Mouse (Mus musculus) CH12F3 (cell line): ENCODE measurements around the gene Stat5b.
"Not testable (repeated sequence)": the region's sequence is repeated elsewhere in the genome, so short reads cannot be mapped to it uniquely, and the experiment has no call there.

Experiments used
- in situ Hi-C: fragments of 300-500 bp; cut with MboI; formaldehyde crosslinking; loops from 2 replicates; pipeline ENCODE4 v1.14.3; 2020; ENCODE audit warnings: low sequenced_read_pairs

Stat5b gene

GRCm38 (mm10) chr11:100817311-100817710 lies 33.2 kb downstream of the Stat5b start:
- in situ Hi-C loops = no loop called here

DNA sequence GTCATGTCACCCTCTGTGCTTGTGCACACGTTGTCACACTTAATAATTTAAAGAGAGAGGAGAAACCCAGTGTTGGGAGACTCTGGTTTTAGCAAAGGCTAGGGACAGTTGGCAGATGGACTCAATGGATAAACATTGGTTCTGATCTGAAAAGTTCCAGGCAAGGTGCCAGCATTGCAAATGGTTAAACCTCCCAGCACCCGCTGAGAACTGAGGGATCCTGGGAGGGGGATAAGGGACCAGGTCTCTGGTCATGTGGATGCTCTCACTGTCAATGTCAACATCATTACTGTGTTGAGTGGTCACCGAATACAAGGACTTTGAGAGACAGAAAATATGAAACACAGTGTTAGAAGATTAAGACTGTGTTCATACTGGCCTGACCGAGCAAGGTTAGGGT lies 33.7 kb downstream of the Stat5b start:
- in situ Hi-C loops = no loop called here

DNA sequence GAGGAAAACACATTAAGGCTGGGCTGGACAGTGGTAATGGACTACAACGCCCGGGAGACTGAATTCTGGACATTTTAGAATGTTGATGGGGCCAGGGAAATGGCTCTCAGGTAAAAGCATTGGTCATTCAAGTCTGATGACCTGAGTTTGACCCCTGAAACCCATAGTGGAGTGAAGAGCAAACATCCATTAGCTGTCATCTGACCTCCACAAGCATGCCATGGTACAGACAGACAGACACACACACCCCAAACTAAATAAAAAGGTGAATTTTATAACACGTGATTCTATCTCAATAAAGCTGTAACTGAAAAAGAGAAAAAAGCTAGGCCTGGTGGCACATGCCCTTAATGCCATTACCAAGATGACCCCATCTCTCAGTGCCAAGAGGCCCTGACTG lies 34.2 kb downstream of the Stat5b start:
- in situ Hi-C loops = no loop called here

DNA sequence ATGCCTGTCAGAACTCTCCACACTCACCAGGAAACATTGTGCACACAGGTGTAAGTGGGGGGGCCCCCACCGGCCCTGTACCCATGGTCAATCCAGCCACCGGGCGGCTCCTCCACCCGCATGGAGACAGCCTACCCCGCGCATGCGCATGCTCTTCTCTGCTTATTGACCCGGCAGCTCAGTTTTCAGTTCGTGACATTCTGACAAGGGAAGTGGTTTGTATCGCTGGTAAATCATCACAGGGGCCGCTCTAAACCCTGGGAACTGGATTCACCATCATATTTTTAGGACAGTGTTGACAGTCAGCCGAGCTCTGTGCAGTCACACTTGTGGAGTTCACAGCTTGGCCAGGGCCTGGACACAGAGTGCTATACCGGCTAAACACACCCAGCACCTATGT lies 36.0 kb downstream of the Stat5b start:
- in situ Hi-C loops = no loop called here

DNA sequence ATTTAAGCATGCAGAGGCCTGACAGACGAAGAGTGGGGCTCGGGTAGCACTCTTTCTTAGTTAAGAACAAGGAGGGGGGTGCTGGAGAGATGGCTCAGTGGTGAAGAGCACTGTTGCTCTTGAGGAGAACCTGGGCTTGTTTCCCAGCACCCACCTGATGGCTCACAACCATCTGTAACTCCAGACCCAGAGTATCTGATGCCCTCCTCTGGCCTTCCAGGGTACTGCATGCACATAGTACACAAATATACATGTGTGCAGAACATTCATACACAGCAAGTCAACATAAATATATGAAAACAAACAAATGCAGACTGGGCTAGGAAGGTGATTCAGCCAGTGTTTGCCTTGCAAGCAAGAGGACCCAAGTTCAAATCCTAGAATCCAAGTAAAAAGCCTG lies 39.4 kb downstream of the Stat5b start:
- in situ Hi-C loops = no loop called here

- in situ Hi-C loops = no loop called here
These were observed 40.0 kb downstream of the Stat5b start for GRCm38 (mm10) chr11:100810516-100810915.

- in situ Hi-C loops = no loop called here
These were observed 43.9 kb downstream of the Stat5b start for GRCm38 (mm10) chr11:100806380-100807305.

GRCm38 (mm10) chr11:100805535-100805934 lies 45.0 kb downstream of the Stat5b start:
- in situ Hi-C loops = no loop called here

DNA sequence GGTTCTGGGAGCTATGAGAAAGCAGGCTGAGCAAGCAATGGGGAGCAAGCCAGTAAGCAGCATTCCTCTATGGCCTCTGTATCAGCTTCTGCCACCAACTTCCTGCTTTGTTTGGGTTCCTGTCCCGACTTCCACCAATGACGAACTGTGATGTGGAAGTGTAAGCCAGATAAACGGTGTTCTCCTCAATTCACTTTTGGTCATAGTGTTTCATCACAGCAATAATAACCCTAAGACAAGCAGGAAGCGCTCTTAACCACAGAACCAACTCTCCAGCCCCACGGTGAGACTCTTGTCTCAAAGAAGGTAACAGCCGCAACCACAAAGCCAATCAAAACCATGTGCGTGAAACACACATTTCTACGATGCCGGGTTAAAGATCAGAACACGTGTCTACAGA lies 46.1 kb downstream of the Stat5b start:
- in situ Hi-C loops = no loop called here

DNA sequence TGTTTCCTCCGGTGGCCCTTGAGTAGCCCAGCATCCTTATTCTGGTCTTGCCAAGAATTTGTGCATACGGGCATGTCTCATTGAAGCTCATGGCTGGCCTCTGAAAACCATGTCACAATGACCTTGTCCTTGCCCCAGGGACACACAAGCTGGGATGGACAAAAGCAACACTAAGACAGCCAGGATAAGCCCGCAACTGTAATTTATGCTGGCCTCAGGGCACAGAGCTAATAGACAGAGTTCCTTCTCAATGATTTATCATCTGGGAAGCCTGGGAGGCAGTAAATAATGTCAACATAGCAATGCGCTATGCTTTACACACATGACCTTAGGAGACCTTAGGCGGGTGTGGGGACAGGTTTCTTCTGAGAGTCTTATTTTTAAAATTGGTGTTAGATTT lies 51.1 kb downstream of the Stat5b start:
- in situ Hi-C loops = no loop called here

GRCm38 (mm10) chr11:100796585-100796984 lies 53.9 kb downstream of the Stat5b start:
- in situ Hi-C loops = no loop called here

DNA sequence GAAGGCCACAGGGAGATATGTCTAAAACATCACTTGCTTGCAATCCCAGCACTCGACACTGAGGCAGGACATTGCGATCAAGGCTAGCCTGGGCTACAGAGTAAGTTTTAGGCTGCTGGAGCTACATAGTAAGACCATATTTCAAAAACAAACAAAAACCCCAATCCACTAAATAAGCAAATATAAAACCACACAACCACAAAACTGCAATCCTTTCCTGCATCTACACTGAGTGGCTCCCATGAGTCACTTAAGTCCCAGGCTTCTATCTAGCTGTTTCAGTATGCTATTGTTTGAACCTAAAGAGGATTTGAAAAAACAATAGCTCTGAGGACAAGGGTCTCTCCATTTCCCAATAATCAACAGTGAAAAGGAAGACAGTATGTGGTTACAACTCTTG lies 55.1 kb downstream of the Stat5b start:
- in situ Hi-C loops = no loop called here

DNA sequence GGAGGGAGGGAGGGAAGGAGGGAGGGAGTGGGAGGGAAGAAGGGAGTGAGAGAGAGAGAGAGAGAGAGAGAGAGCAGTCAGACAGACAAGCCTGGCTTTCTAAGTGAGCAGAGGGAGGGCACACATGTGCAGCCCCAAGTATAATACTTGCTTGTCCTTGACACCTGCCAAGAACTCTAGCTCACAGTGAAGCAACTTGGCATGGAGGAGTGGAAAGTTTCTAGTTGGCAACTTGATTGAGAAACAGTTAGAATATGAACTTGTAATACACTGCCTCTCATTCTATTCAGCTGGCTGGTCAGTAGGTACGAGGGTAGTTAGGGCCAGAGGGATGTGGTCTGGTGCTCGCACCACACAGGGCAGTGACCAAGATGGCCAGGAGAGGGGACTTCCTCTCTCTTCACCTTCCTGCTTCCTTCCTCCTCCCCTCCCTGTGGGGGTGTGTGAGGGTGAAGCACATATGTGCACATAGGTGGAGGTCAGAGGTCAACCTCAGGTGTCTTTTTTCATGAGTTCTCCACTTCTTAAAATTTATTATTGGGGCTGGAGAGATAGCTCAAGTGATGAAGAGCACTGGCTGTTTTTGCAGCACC lies 59.0 kb downstream of the Stat5b start:
- in situ Hi-C loops = no loop called here

DNA sequence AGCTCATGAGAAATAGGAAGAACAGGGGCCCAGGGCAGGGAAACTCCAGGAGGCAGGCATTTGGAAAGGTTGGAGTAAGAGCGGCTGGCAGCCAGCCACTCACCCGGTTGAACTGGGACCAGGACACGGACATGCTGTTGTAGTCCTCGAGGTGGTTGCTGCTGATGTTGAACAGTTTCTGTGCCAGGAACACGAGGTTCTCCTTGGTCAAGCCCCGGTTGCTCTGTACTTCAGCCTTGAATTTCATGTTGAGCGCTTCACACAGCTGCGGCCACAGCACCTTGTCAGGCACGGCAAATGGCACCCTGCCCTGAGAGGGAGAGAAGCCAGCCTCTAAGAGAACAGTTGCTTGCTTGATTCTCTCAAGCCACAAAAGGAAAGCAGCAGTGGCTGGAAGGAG lies 59.9 kb downstream of the Stat5b start:
- in situ Hi-C loops = not testable (repeated sequence)

GRCm38 (mm10) chr11:100789702-100790101 lies 60.8 kb downstream of the Stat5b start:
- in situ Hi-C loops = no loop called here

DNA sequence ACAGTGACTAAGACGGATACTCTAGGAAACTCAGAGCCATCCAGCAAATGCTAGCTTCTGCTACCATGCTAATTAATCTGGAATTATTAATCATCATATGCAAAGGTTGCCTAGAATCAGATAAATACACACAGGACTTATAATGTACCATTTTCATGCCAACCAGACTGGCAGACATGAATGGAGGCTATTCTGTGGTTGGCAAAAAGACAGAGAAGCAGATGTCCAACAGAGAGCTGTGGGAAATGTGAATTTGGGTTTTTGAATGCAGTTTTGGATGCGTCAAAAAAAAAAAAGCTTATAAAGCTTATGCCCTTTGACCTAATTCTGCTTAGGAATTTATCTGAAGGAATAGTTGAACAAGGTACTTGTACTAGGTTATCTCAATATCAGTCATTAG lies 64.8 kb downstream of the Stat5b start:
- in situ Hi-C loops = no loop called here

DNA sequence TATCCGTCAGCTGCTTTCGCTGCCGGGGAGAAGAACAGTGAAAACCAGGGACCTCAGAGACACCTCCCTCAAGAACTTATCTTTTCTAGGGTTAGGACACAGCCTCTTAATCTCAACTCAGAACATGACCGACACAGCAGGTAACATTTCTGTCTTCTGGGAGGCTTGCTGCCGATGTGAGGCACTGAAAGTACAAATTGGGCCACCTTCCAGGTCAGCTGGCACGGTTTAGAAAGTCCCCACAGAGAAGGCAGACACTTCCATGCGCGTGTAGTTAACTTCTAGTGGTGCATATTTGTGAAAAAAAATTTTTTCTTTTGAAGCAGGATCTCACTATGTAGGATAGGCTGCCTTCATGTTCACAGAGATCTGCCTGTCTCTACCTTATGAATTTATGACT lies 66.2 kb downstream of the Stat5b start:
- in situ Hi-C loops = no loop called here

GRCm38 (mm10) chr11:100782568-100782967 lies 68.0 kb downstream of the Stat5b start:
- in situ Hi-C loops = no loop called here

DNA sequence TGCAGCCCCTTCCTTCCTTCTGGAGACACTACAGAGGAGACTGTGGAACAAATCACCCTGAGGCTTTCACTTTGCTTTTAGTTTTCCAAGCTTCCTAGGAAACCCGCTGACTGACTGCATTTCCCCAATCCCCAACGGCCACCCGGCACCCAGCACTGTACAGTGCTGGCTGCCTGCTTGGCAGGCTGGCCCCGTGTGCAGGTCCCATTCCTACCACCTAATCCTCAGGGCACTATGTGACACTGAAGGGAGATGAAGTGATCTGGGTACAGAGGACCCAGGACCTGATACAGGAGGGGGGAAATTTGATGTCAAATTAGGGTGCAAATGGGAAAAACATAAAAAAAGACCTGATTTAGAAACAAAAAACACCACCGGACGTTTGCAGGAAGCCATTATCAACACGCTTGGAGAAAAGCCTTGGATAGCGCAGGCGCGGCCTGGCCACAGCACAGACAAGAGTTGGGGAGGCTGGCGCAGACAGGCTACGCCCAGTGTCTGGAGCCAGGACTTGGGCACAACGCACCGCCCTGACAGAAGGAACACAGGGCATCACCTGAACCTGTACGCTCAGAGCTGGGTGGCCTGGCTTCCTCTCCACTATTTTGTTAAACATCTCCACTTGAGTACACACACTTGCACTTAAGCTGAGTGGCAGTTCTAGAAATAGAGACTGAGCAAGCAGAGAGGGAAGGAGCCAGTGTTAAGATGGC lies 68.6 kb downstream of the Stat5b start:
- in situ Hi-C loops = no loop called here

GRCm38 (mm10) chr11:100780247-100780646 lies 70.3 kb downstream of the Stat5b start:
- in situ Hi-C loops = no loop called here

- in situ Hi-C loops = no loop called here
These were observed 72.5 kb downstream of the Stat5b start for GRCm38 (mm10) chr11:100778069-100778468.

DNA sequence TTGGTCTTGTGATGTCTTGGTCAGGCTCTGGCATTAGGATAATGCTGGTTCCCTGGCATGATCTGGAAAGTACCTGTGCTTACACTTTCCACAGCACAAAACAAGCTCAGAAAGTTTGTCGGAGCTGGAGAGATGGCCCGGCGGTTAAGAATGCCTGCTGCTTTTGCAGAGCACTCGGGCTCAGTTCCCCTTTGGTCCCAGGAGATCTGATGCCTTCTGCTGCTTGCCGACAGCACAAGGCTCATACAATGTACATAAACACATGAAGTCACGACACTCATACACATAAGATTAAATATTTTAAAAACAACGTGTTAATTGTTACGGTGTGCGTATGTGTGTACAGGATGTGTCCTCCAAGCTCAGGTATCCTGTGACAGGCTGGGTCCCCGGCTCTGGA lies 74.6 kb downstream of the Stat5b start:
- in situ Hi-C loops = no loop called here
